Mouse (Mus musculus): ENCODE results near the gene Xrcc5.

- TF ChIP-seq CTCF (IDR thresholded peaks at IDR 0.05; ENCODE audit: borderline replicate concordance, insufficient read depth, low read length): no peak
- TF ChIP-seq POLR2A (IDR thresholded peaks at IDR 0.05; ENCODE audit: low read depth, low read length): no peak
Observed at GRCm38 (mm10) chr1:72308919-72309318, 1.7 kb downstream of the Xrcc5 start.
